Mouse (Mus musculus) neural tube, embryonic 12.5 days (tissue): Measurements from ENCODE around the gene Tapbp. TPM values are rescaled to one million over a fixed set of nuclear protein-coding genes. Genes with fewer than 3 reads are reported as not detected.

Experiments used
- ATAC-seq: fragments of 200-750 bp; cut with Nextera tagmentation; 2 replicates; pipeline ENCODE4 v1.8.0; 2017; ENCODE audit warnings: low read depth, mild to moderate bottlenecking, moderate TSS enrichment, moderate library complexity; ENCODE audit not compliant: low FRiP score
- H3K27ac ChIP-seq: fragments of 300-500 bp; sonication (generic); 2 replicates; pipeline ENCODE4 v1.5.1; 2016
- H3K27me3 ChIP-seq: fragments of 300-500 bp; sonication (generic); replicated peaks from 2 replicates; pipeline ENCODE4 v1.6.1; 2016; ENCODE audit warnings: mild to moderate bottlenecking
- H3K36me3 ChIP-seq: fragments of 300-500 bp; sonication (generic); 2 replicates; pipeline ENCODE4 v1.6.1; 2016; ENCODE audit warnings: mild to moderate bottlenecking
- H3K4me1 ChIP-seq: fragments of 300-500 bp; sonication (generic); 2 replicates; pipeline ENCODE4 v1.6.1; 2016
- H3K4me2 ChIP-seq: fragments of 300-500 bp; sonication (generic); replicated peaks from 2 replicates; pipeline ENCODE4 v1.6.1; 2016; ENCODE audit warnings: mild to moderate bottlenecking
- H3K4me3 ChIP-seq: fragments of 300-500 bp; sonication (generic); 2 replicates; pipeline ENCODE4 v1.5.1; 2016
- H3K9ac ChIP-seq: fragments of 300-500 bp; sonication (generic); 2 replicates; pipeline ENCODE4 v1.6.1; 2016; ENCODE audit warnings: mild to moderate bottlenecking
- H3K9me3 ChIP-seq: fragments of 300-500 bp; sonication (generic); 2 replicates; pipeline ENCODE4 v1.6.1; 2016; ENCODE audit warnings: mild to moderate bottlenecking
- WGBS: fragments of 180-500 bp; shearing (Covaris S2); methylation state at CpG from one replicate; pipeline ENCODE4 v1.1.7; 2016; 5-methylcytosine and 5-hydroxymethylcytosine counted together
- microRNA-seq: library from miRNA; unstranded; fragments of <30 nt; microRNA quantifications from one replicate; pipeline ENCODE4, GENCODE M21; 2017
- polyA plus RNA-seq: library from polyadenylated mRNA; unstranded; fragments of >200 nt; fragmentation: Nextera tagmentation; extraction: Ambion mirVana; gene quantifications from 2 replicates; pipeline ENCODE4 v1.2.1, GENCODE M21; 2016

Tapbp gene
- polyA plus RNA-seq, 1 experiment from 2014 or later: 23.6 TPM

- H3K4me2 ChIP-seq: no peak overlapping the region
- H3K27me3 ChIP-seq: peaks cover 5% of the 10 kb centered on the region; the same call in 1 of the 2 replicates
- ATAC-seq: peak; percentile 44; the same call in 1 of the 2 replicates
- H3K27ac ChIP-seq: no peak overlapping the region
- peaks cover 24% of the 10 kb centered on the region for H3K36me3 ChIP-seq
- H3K4me1 ChIP-seq: no peaks in the 10 kb centered on the region
- H3K9ac ChIP-seq: no peak overlapping the region
- H3K9me3 ChIP-seq: no peaks in the 10 kb centered on the region
- H3K4me3 ChIP-seq: no peak overlapping the region
- WGBS: 29% methylated on average over 5 of the region's 5 CpGs
Measured at GRCm38 (mm10) chr17:33968927-33969326, 53.2 kb downstream of the Tapbp start.

DNA sequence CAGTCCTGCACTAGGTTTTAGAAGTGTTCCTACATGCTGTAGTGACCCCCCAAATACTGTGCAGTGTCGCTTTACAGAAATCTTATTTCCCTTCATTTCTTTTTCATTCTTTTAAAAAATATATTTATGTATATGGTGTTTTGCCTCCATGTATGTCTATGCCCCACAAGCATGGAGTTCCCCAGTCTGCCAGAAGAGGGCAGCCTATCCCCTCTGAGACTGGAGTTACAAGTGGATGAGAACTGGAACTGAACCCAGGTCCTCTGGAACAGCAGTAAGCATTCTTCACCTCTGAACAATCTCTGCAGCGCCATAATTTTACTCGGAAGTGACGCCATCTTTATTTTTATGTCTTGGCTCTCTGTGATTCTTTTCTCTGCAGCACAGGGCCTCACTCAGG is 53.7 kb downstream of the Tapbp start:
- ATAC-seq: no peak
- 79% methylated on average over 4 of the region's 4 CpGs for WGBS
- Histone ChIP-seq H3K27ac (no peak overlapping the region), H3K9ac (no peak overlapping the region), H3K9me3 (no peaks in the 10 kb centered on the region), H3K4me3 (no peak overlapping the region), H3K36me3 (peaks cover 22% of the 10 kb centered on the region), H3K27me3 (peaks cover 5% of the 10 kb centered on the region; the same call in 1 of the 2 replicates), H3K4me1 (no peaks in the 10 kb centered on the region), H3K4me2 (no peak overlapping the region)

GRCm38 (mm10) chr17:33972691-33973090 is 57.0 kb downstream of the Tapbp start:
- Histone ChIP-seq H3K36me3 (no peaks in the 10 kb centered on the region), H3K4me2 (no peak overlapping the region), H3K9me3 (no peaks in the 10 kb centered on the region), H3K4me3 (no peak overlapping the region), H3K27ac (no peak overlapping the region), H3K27me3 (peaks cover 15% of the 10 kb centered on the region), H3K4me1 (no peaks in the 10 kb centered on the region; the same call in 1 of the 2 replicates), H3K9ac (no peak overlapping the region)
- no peak for ATAC-seq
- WGBS: 8% methylated on average over 1 of the region's 1 CpGs

DNA sequence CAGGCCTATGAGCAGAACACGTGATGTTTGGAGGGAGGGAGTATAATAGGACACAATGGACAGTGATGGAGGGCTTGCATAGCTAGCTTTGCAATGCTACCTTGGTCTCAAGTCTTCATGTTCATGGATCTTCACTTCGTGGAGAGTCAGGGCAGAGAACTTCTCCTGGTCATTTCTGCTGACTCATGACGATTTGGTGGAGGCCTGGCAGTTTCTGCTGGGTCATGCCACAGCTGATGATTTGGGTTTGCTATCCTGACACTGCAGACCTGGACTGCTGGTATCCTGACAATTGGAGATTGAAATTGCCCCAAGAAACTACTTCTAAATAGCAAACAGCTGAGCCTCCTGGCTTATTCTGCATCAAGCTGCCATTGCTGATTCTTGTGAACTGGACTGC is 57.9 kb downstream of the Tapbp start:
- no peak overlapping the region for H3K4me3 ChIP-seq
- ATAC-seq: no peak
- H3K4me2 ChIP-seq: no peak overlapping the region
- H3K9ac ChIP-seq: no peak overlapping the region
- H3K4me1 ChIP-seq: peaks cover 4% of the 10 kb centered on the region
- peaks cover 23% of the 10 kb centered on the region for H3K27me3 ChIP-seq
- 64% methylated on average over 3 of the region's 3 CpGs for WGBS
- H3K27ac ChIP-seq: no peak overlapping the region
- H3K9me3 ChIP-seq: no peaks in the 10 kb centered on the region
- no peaks in the 10 kb centered on the region for H3K36me3 ChIP-seq

DNA sequence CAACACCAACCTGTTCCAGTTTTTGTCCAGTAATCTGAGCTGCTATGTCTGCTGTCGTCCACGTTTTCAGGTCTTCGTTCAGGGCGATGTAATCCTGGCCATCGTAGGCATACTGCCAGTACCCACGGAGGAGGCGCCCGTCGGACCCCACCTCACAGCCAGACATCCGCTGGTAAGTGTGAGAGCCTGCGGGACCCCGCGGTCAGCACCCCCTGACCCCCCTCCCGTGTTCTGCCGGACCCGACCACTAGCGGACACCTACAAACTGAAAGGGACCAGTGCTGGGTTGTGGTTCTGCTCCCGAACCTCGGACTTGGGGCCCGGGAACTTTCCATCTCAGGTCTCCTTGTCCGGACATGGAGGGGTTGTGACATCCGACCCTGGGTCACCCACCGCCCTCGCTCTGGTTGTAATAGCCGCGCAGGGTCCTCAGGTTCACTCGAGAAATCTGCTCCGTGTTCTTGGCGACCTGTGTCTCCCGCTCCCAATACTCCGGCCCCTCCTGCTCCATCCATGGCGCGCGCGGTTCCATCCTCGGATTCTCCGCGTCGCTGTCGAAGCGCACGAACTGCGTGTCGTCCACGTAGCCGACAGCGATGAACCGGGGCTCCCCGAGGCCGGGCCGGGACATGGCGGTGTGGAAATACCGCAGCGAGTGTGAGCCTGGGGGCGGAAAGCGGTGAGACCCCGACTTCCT is 62.3 kb downstream of the Tapbp start:
- WGBS: 2% methylated on average over 57 of the region's 57 CpGs
- H3K4me2 ChIP-seq: peak overlapping the region; percentile 60
- peaks cover 7% of the 10 kb centered on the region for H3K4me1 ChIP-seq
- H3K27ac ChIP-seq: no peak overlapping the region
- no peaks in the 10 kb centered on the region for H3K36me3 ChIP-seq
- peak overlapping the region; percentile 31; the same call in 1 of the 2 replicates for H3K4me3 ChIP-seq
- no peak for ATAC-seq
- H3K27me3 ChIP-seq: peaks cover 37% of the 10 kb centered on the region
- no peaks in the 10 kb centered on the region for H3K9me3 ChIP-seq
- H3K9ac ChIP-seq: 0 out of 2 replicates have a peak overlapping the region, but pooled peaks have one; percentile 33

GRCm38 (mm10) chr17:33978631-33979031 is 62.9 kb downstream of the Tapbp start:
- 0 out of 2 replicates have a peak overlapping the region, but pooled peaks have one; percentile 33 for H3K9ac ChIP-seq

More at GRCm38 (mm10) chr17:33978631-33979031, 62.9 kb downstream of the Tapbp start:
- Histone ChIP-seq H3K27me3 (peaks cover 37% of the 10 kb centered on the region), H3K4me3 (peak overlapping the region; percentile 31; the same call in 1 of the 2 replicates), H3K4me2 (peak overlapping the region; percentile 60), H3K27ac (no peak overlapping the region), H3K36me3 (no peaks in the 10 kb centered on the region), H3K9me3 (no peaks in the 10 kb centered on the region), H3K4me1 (peaks cover 7% of the 10 kb centered on the region)
- no peak for ATAC-seq
- WGBS: under 1% methylated on average over 17 of the region's 17 CpGs

Small RNA genes lying within 50 kb of the gene (microRNA-seq; reads per million reads assigned to microRNA genes)
- gene Gm27740: not detected

Other genes with a start within 250 kb of the Tapbp start
- gene Hnrnpm, start 229.0 kb upstream of the Tapbp start, polyA plus RNA-seq: 369 and 408 TPM in 2 replicates
- gene March2, start 197.2 kb upstream of the Tapbp start, polyA plus RNA-seq: 55.7 and 61.1 TPM in 2 replicates
- 412 and 463 TPM in 2 replicates for gene Rab11b, start 155.4 kb upstream of the Tapbp start, polyA plus RNA-seq
- gene Angptl4, start 134.1 kb upstream of the Tapbp start, polyA plus RNA-seq: 17.7 TPM in 2 replicates
- gene Kank3, start 105.4 kb upstream of the Tapbp start, polyA plus RNA-seq: 31.5 and 32.3 TPM in 2 replicates
- gene Rps28, start 91.3 kb upstream of the Tapbp start, polyA plus RNA-seq: 672 and 679 TPM in 2 replicates
- gene Ndufa7, start 91.3 kb upstream of the Tapbp start, polyA plus RNA-seq: 458 and 461 TPM in 2 replicates
- 59.3 and 61.8 TPM in 2 replicates for gene Cd320, start 72.8 kb upstream of the Tapbp start, polyA plus RNA-seq
- not detected in 2 replicates for gene Gm7029, start 42.1 kb upstream of the Tapbp start, polyA plus RNA-seq
- 2.6 and 4.1 TPM in 2 replicates for gene Kifc1, start 25.2 kb upstream of the Tapbp start, polyA plus RNA-seq
- not detected in 2 replicates for gene Platr17, start 10.8 kb upstream of the Tapbp start, polyA plus RNA-seq
- 60.3 and 62.1 TPM in 2 replicates for gene Daxx, start 6.5 kb upstream of the Tapbp start, polyA plus RNA-seq
- gene Zbtb22, start within 50 bp of the Tapbp start, polyA plus RNA-seq: 21.9 and 24.1 TPM in 2 replicates
- gene Rgl2, start 13.6 kb downstream of the Tapbp start, polyA plus RNA-seq: 64.3 and 68.1 TPM in 2 replicates
- gene Pfdn6, start 24.4 kb downstream of the Tapbp start, polyA plus RNA-seq: 184 and 191 TPM in 2 replicates
- 38.4 and 39.7 TPM in 2 replicates for gene Wdr46, start 24.8 kb downstream of the Tapbp start, polyA plus RNA-seq
- gene B3galt4, start 35.6 kb downstream of the Tapbp start, polyA plus RNA-seq: 7.9 and 8.3 TPM in 2 replicates
- gene Vps52, start 39.9 kb downstream of the Tapbp start, polyA plus RNA-seq: 66.0 and 66.5 TPM in 2 replicates
- 914 and 923 TPM in 2 replicates for gene Rps18, start 40.1 kb downstream of the Tapbp start, polyA plus RNA-seq
- 15.2 and 16.8 TPM in 2 replicates for gene H2-K1, start 84.4 kb downstream of the Tapbp start, polyA plus RNA-seq
- gene Ring1, start 108.8 kb downstream of the Tapbp start, polyA plus RNA-seq: 25.9 and 30.7 TPM in 2 replicates
- gene H2-Ke6, start 112.2 kb downstream of the Tapbp start, polyA plus RNA-seq: 61.3 and 70.6 TPM in 2 replicates
- 172 and 173 TPM in 2 replicates for gene Slc39a7, start 115.8 kb downstream of the Tapbp start, polyA plus RNA-seq
- 65.2 and 69.1 TPM in 2 replicates for gene Rxrb, start 115.9 kb downstream of the Tapbp start, polyA plus RNA-seq
- gene Col11a2, start 123.5 kb downstream of the Tapbp start, polyA plus RNA-seq: 5.7 and 6.3 TPM in 2 replicates
- gene H2-Oa, start 176.4 kb downstream of the Tapbp start, polyA plus RNA-seq: 0.44 and 0.50 TPM in 2 replicates
- 12.3 and 15.0 TPM in 2 replicates for gene H2-DMa, start 203.6 kb downstream of the Tapbp start, polyA plus RNA-seq
- gene Brd2, start 206.7 kb downstream of the Tapbp start, polyA plus RNA-seq: 135 and 141 TPM in 2 replicates
- 0.17 and 0.23 TPM in 2 replicates for gene H2-DMb2, start 227.4 kb downstream of the Tapbp start, polyA plus RNA-seq
- 0.23 and 0.47 TPM in 2 replicates for gene H2-DMb1, start 237.2 kb downstream of the Tapbp start, polyA plus RNA-seq